Mouse (Mus musculus) intestine, postnatal 0 days (tissue): ENCODE data around the gene Pdrg1. TPM values are rescaled to one million over a fixed set of nuclear protein-coding genes. Genes with fewer than 3 reads are reported as not detected.

ENCODE experiments used
- ATAC-seq: fragments of 200-750 bp; cut with Nextera tagmentation; 2 replicates; pipeline ENCODE4 v1.8.0; 2017; ENCODE audit warnings: mild to moderate bottlenecking, moderate TSS enrichment, moderate library complexity
- H3K27ac ChIP-seq: fragments of 300-500 bp; sonication (generic); 2 replicates; pipeline ENCODE4 v1.5.1; 2014; ENCODE audit warnings: mild to moderate bottlenecking, low read depth, low read length, moderate library complexity
- H3K27me3 ChIP-seq: fragments of 300-500 bp; sonication (generic); replicated peaks from 2 replicates; pipeline ENCODE4 v1.6.1; 2014; ENCODE audit warnings: low read length, mixed read lengths; ENCODE audit not compliant: control insufficient read depth, insufficient read depth
- H3K36me3 ChIP-seq: fragments of 300-500 bp; sonication (generic); 2 replicates; pipeline ENCODE4 v1.6.1; 2014; ENCODE audit warnings: mild to moderate bottlenecking, moderate library complexity; ENCODE audit not compliant: control insufficient read depth, insufficient read depth
- H3K4me1 ChIP-seq: fragments of 300-500 bp; sonication (generic); replicated peaks from 2 replicates; pipeline ENCODE4 v1.6.1; 2014; ENCODE audit warnings: antibody characterized with exemption, low read length, mixed read lengths; ENCODE audit not compliant: control insufficient read depth, insufficient read depth
- H3K4me2 ChIP-seq: fragments of 300-500 bp; sonication (generic); replicated peaks from 2 replicates; pipeline ENCODE4 v1.6.1; 2014; ENCODE audit warnings: low read depth, mild to moderate bottlenecking, moderate library complexity
- H3K4me3 ChIP-seq: fragments of 300-500 bp; sonication (generic); 2 replicates; pipeline ENCODE4 v1.5.1; 2014; ENCODE audit warnings: low read depth, low read length
- H3K9ac ChIP-seq: fragments of 300-500 bp; sonication (generic); 2 replicates; pipeline ENCODE4 v1.6.1; 2014; ENCODE audit warnings: mild to moderate bottlenecking, low read depth, low read length
- H3K9me3 ChIP-seq: fragments of 300-500 bp; sonication (generic); 2 replicates; pipeline ENCODE4 v1.6.1; 2016; ENCODE audit warnings: mixed run types; ENCODE audit not compliant: control insufficient read depth
- CTCF ChIP-seq: sonication (generic); IDR thresholded peaks from 2 replicates; pipeline ENCODE4 v1.5.1; 2016; ENCODE audit warnings: low read depth, mild to moderate bottlenecking, control low read depth, antibody characterized with exemption, moderate library complexity
- WGBS: fragments of 180-500 bp; shearing (Covaris S2); extraction: QIAGEN DNeasy Blood & Tissue Kit; methylation state at CpG from one replicate; pipeline ENCODE4 v1.1.7; 2014; 5-methylcytosine and 5-hydroxymethylcytosine counted together
- polyA plus RNA-seq: library from polyadenylated mRNA; unstranded; fragments of >200 nt; fragmentation: Nextera tagmentation; extraction: Ambion mirVana; gene quantifications from 2 replicates; pipeline ENCODE4 v1.2.1, GENCODE M21; 2015

Pdrg1 gene
- polyA plus RNA-seq, 1 experiment from 2014 or later, result 50.3 TPM

GRCm38 (mm10) chr2:152976991-152977390 lies 38.2 kb downstream of the Pdrg1 start:
- Histone ChIP-seq H3K36me3 (no peaks in the 10 kb centered on the region), H3K27me3 (no peaks in the 10 kb centered on the region), H3K9ac (no peak overlapping the region), H3K4me2 (no peak overlapping the region), H3K4me1 (no peaks in the 10 kb centered on the region), H3K27ac (no peak overlapping the region), H3K9me3 (no peaks in the 10 kb centered on the region), H3K4me3 (no peak overlapping the region)
- ATAC-seq, result no peak
- WGBS, result 61% methylated on average over 3 of the region's 3 CpGs
- no peak for TF ChIP-seq CTCF

GRCm38 (mm10) chr2:152965555-152965954 lies 49.7 kb downstream of the Pdrg1 start:
- TF ChIP-seq CTCF, result no peak
- H3K36me3 ChIP-seq, result no peaks in the 10 kb centered on the region
- 0 out of 2 replicates have a peak, but pooled peaks cover 4% of the 10 kb centered on the region for H3K27me3 ChIP-seq
- 61% methylated on average over 4 of the region's 4 CpGs for WGBS
- H3K4me2 ChIP-seq, result no peak overlapping the region
- H3K9ac ChIP-seq, result no peak overlapping the region
- no peaks in the 10 kb centered on the region for H3K9me3 ChIP-seq
- H3K4me1 ChIP-seq, result no peaks in the 10 kb centered on the region
- H3K27ac ChIP-seq, result no peak overlapping the region
- no peak for ATAC-seq
- H3K4me3 ChIP-seq, result no peak overlapping the region

GRCm38 (mm10) chr2:152962091-152962793 lies 53.0 kb downstream of the Pdrg1 start, which contains the start of gene Ttll9:
Ttll9 (plus strand) TSS chr2:152962485.
- Histone ChIP-seq H3K4me1 (no peaks in the 10 kb centered on the region), H3K27me3 (0 out of 2 replicates have a peak, but pooled peaks cover 4% of the 10 kb centered on the region), H3K4me2 (peak within 1 kb of the TSS; percentile 65), H3K4me3 (peak within 1 kb of the TSS; percentile 37), H3K36me3 (no peaks in the 10 kb centered on the region), H3K27ac (no peak within 1 kb of the TSS), H3K9ac (no peak within 1 kb of the TSS), H3K9me3 (no peaks in the 10 kb centered on the region)
- no peak for TF ChIP-seq CTCF
- ATAC-seq, result peak; percentile 56; the same call in 1 of the 2 replicates
- WGBS, result 3% methylated on average over 34 of the region's 34 CpGs

Other genes starting within 250 kb of the Pdrg1 start
- gene Bcl2l1, start 183.7 kb downstream of the Pdrg1 start, polyA plus RNA-seq, result 58.5 and 62.5 TPM in 2 replicates
- 15.3 and 16.1 TPM in 2 replicates for gene Tpx2, start 167.5 kb downstream of the Pdrg1 start, polyA plus RNA-seq
- 0.07 TPM in 1 of 2 replicates, not detected in the other for gene Mylk2, start 104.1 kb downstream of the Pdrg1 start, polyA plus RNA-seq
- 2.1 and 2.9 TPM in 2 replicates for gene Foxs1, start 82.2 kb downstream of the Pdrg1 start, polyA plus RNA-seq
- gene Dusp15, start 63.7 kb downstream of the Pdrg1 start, polyA plus RNA-seq, result 0.13 TPM in 1 of 2 replicates, not detected in the other
- 0.65 TPM in 1 of 2 replicates, not detected in the other for gene Ttll9, start 52.9 kb downstream of the Pdrg1 start, polyA plus RNA-seq
- not detected in 2 replicates for gene Xkr7, start 16.4 kb upstream of the Pdrg1 start, polyA plus RNA-seq
- gene Ccm2l, start 50.5 kb upstream of the Pdrg1 start, polyA plus RNA-seq, result 1.5 and 1.7 TPM in 2 replicates
- 3.4 and 3.5 TPM in 2 replicates for gene Hck, start 93.0 kb upstream of the Pdrg1 start, polyA plus RNA-seq
- gene Tm9sf4, start 145.9 kb upstream of the Pdrg1 start, polyA plus RNA-seq, result 64.7 and 68.3 TPM in 2 replicates
- gene Tspyl3, start 210.0 kb upstream of the Pdrg1 start, polyA plus RNA-seq, result 3.5 and 3.6 TPM in 2 replicates
- 54.4 and 55.4 TPM in 2 replicates for gene Plagl2, start 226.0 kb upstream of the Pdrg1 start, polyA plus RNA-seq
- 7.5 and 10.5 TPM in 2 replicates for gene Pofut1, start 226.1 kb upstream of the Pdrg1 start, polyA plus RNA-seq